8 mouse cellular contexts compared by ENCODE assay signal in the genomic region with DNA sequence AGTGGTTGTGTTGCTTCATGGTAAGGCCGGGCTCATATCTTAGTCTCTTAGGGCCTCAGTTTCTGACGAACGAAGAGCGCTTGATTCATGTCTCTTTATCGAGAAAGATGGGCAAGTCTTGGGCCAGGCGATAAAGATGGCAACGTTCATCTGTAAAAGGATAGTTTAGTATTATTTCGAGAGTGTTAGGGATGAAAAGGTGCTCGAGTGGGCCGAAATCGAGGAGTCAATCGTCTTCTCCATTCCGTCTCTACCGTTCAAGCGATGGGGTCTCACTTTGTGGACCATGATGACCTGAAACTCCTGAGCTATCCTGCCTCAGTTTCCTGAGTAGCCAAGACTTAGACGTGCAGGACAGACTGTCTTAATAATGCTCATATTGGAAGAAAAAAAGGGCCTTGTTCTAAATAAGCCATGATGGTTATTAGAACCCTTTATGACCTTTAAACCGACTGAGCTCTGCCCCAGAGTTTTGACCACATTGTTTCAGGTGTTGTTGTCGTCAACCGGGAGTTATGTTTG. TPM values are rescaled to one million over a fixed set of nuclear protein-coding genes. Genes with fewer than 3 reads are reported as not detected.
A peak's percentile ranks its signal among the peaks of the same experiment; 100 is the strongest.
DNase-seq lines count a peak whose midpoint lies in the region; ATAC-seq and TF ChIP-seq lines count a peak whose summit lies in the region.

No protein-coding gene starts in this region.

- H3K36me3 ChIP-seq in kidney, embryonic 15.5 days: no peaks in the 10 kb centered on the region
- no peaks in the 10 kb centered on the region for H3K36me3 ChIP-seq in hindbrain, embryonic 13.5 days
- H3K36me3 ChIP-seq in midbrain, embryonic 14.5 days (ENCODE audit: control insufficient read depth, insufficient read depth, low read length): no peaks in the 10 kb centered on the region

- no peak for ATAC-seq in kidney, embryonic 15.5 days (replicated peaks; ENCODE audit: low FRiP score)
- ATAC-seq in hindbrain, embryonic 13.5 days (ENCODE audit: low FRiP score): no peak
- no peak for ATAC-seq in midbrain, embryonic 14.5 days (ENCODE audit: low FRiP score, low TSS enrichment)

- H3K4me3 ChIP-seq in kidney, embryonic 15.5 days (replicated peaks): peak overlapping the region; percentile 96
- peak overlapping the region; percentile 69 for H3K4me3 ChIP-seq in bone marrow macrophage, adult 2 months (ENCODE audit: insufficient read depth, low read length)
- peak overlapping the region; percentile 88 for H3K4me3 ChIP-seq in hindbrain, embryonic 13.5 days
- peak overlapping the region; percentile 96 for H3K4me3 ChIP-seq in midbrain, embryonic 14.5 days (replicated peaks; ENCODE audit: low read depth, low read length)

- H3K9ac ChIP-seq in kidney, embryonic 15.5 days: peak overlapping the region; percentile 96
- peak overlapping the region; percentile 92 for H3K9ac ChIP-seq in hindbrain, embryonic 13.5 days
- peak overlapping the region; percentile 94 for H3K9ac ChIP-seq in midbrain, embryonic 14.5 days (replicated peaks; ENCODE audit: low read length)

- no peak for TF ChIP-seq POLR2A in bone marrow macrophage, adult 2 months (IDR thresholded peaks at IDR 0.05; ENCODE audit: borderline replicate concordance, low read depth, low read length)

- peaks cover 24% of the 10 kb centered on the region for H3K4me1 ChIP-seq in kidney, embryonic 15.5 days
- peaks cover 24% of the 10 kb centered on the region for H3K4me1 ChIP-seq in bone marrow macrophage, adult 2 months (ENCODE audit: control insufficient read depth, insufficient read depth, low read length)
- H3K4me1 ChIP-seq in hindbrain, embryonic 13.5 days (replicated peaks): peaks cover 22% of the 10 kb centered on the region
- H3K4me1 ChIP-seq in midbrain, embryonic 14.5 days (ENCODE audit: control insufficient read depth, insufficient read depth, low read length): peaks cover 21% of the 10 kb centered on the region

- no peak for TF ChIP-seq CTCF in bone marrow macrophage, adult 2 months (IDR thresholded peaks at IDR 0.05; ENCODE audit: low read depth, low read length)

- no peaks in the 10 kb centered on the region for H3K9me3 ChIP-seq in kidney, embryonic 15.5 days (replicated peaks)
- H3K9me3 ChIP-seq in hindbrain, embryonic 13.5 days: no peaks in the 10 kb centered on the region
- H3K9me3 ChIP-seq in midbrain, embryonic 14.5 days (ENCODE audit: control insufficient read depth, low read length): no peaks in the 10 kb centered on the region

- H3K27ac ChIP-seq in kidney, embryonic 15.5 days: peak overlapping the region; percentile 83; the same call in 1 of the 2 replicates
- H3K27ac ChIP-seq in bone marrow macrophage, adult 2 months (ENCODE audit: insufficient read depth, low read depth, low read length): peak overlapping the region; percentile 89
- H3K27ac ChIP-seq in hindbrain, embryonic 13.5 days: no peak overlapping the region
- peak overlapping the region; percentile 90; the same call in 1 of the 2 replicates for H3K27ac ChIP-seq in midbrain, embryonic 14.5 days (replicated peaks; ENCODE audit: low read depth, low read length)

- DNase-seq in kidney, postnatal 36 days: no peak
- DNase-seq in midbrain, embryonic 14.5 days: no peak
- DNase-seq in urinary bladder, adult 18-20 months (ENCODE audit: low spot score in 2 of 2): no peak
- DNase-seq in layer of hippocampus, postnatal 10 days (ENCODE audit: low spot score in 2 of 2): no peak
- DNase-seq in right cerebral cortex, postnatal 14 days: no peak

- no peaks in the 10 kb centered on the region for H3K27me3 ChIP-seq in kidney, embryonic 15.5 days
- H3K27me3 ChIP-seq in hindbrain, embryonic 13.5 days: no peaks in the 10 kb centered on the region
- H3K27me3 ChIP-seq in midbrain, embryonic 14.5 days (ENCODE audit: control insufficient read depth, insufficient read depth, low read length): no peaks in the 10 kb centered on the region

- WGBS in kidney, embryonic 15.5 days: 5% methylated on average over 19 of the region's 19 CpGs
- 6% methylated on average over 19 of the region's 19 CpGs for WGBS in hindbrain, embryonic 13.5 days
- 8% methylated on average over 19 of the region's 19 CpGs for WGBS in midbrain, embryonic 14.5 days

- peak overlapping the region; percentile 69 for H3K4me2 ChIP-seq in kidney, embryonic 15.5 days
- H3K4me2 ChIP-seq in hindbrain, embryonic 13.5 days: peak overlapping the region; percentile 85
- peak overlapping the region; percentile 76 for H3K4me2 ChIP-seq in midbrain, embryonic 14.5 days (ENCODE audit: low read length)

RNA-seq across cellular contexts. Expression of a gene that starts 0.9 kb away (rescaled TPM):
- 36.5 and 36.8 TPM in 2 replicates for polyA plus RNA-seq in kidney, embryonic 15.5 days (2015; fragmentation: Nextera tagmentation; extraction: Ambion mirVana)
- polyA plus RNA-seq in bone marrow macrophage, adult 2 months (2012; ENCODE audit: insufficient read depth, insufficient read length, missing spikeins): 49.2 and 51.8 TPM in 2 replicates
- polyA plus RNA-seq in hindbrain, embryonic 13.5 days (2015; fragmentation: Nextera tagmentation; extraction: Ambion mirVana): 83.1 and 87.5 TPM in 2 replicates
- 69.9 and 77.0 TPM in 2 replicates for polyA plus RNA-seq in midbrain, embryonic 14.5 days (2014; fragmentation: Nextera tagmentation; extraction: Ambion mirVana)
- 100 to 1,000 TPM; 115 to 117 TPM for total RNA-seq in layer of hippocampus, postnatal 10 days (2021)

RNA-seq across cellular contexts. Expression of a gene that starts 33.1 kb away (rescaled TPM):
- polyA plus RNA-seq in kidney, embryonic 15.5 days (2015; fragmentation: Nextera tagmentation; extraction: Ambion mirVana): 0.25 TPM in 1 of 2 replicates, not detected in the other
- polyA plus RNA-seq in bone marrow macrophage, adult 2 months (2012; ENCODE audit: insufficient read depth, insufficient read length, missing spikeins): 1.1 TPM in 1 of 2 replicates, not detected in the other
- 0.30 TPM in 1 of 2 replicates, not detected in the other for polyA plus RNA-seq in hindbrain, embryonic 13.5 days (2015; fragmentation: Nextera tagmentation; extraction: Ambion mirVana)
- 0.39 TPM in 1 of 2 replicates, not detected in the other for polyA plus RNA-seq in midbrain, embryonic 14.5 days (2014; fragmentation: Nextera tagmentation; extraction: Ambion mirVana)
- not detected for total RNA-seq in layer of hippocampus, postnatal 10 days (2021)
